27 mouse cellular contexts compared by ENCODE assay signal in genomic region chr7:130782501-130783050, GRCm38 (mm10). TPM values are rescaled to one million over a fixed set of nuclear protein-coding genes. Genes with fewer than 3 reads are reported as not detected.
A peak's percentile ranks its signal among the peaks of the same experiment; 100 is the strongest.
DNase-seq lines count a peak whose midpoint lies in the region; ATAC-seq and TF ChIP-seq lines count a peak whose summit lies in the region.
"Had no signal": no experiment of that assay in that cellular context is flagged by ENCODE, and none has a peak within 500 bp of the region (broad histone marks: within the 10 kb centered on the region; RNA-seq: fewer than 3 reads in every experiment).

No protein-coding gene starts in this region.

- ATAC-seq in midbrain, embryonic 11.5 days (ENCODE audit: low FRiP score): no peak
- no peak for ATAC-seq in midbrain, embryonic 13.5 days
- no peak for ATAC-seq in forebrain, embryonic 12.5 days (ENCODE audit: low FRiP score)
- ATAC-seq: forebrain, embryonic 13.5 days; forebrain, embryonic 16.5 days; hindbrain, embryonic 16.5 days; intestine, embryonic 15.5 days had no signal

- no peak overlapping the region for H3K9ac ChIP-seq in midbrain, embryonic 11.5 days (ENCODE audit: low read length)
- no peak overlapping the region for H3K9ac ChIP-seq in midbrain, embryonic 13.5 days (replicated peaks)
- no peak overlapping the region for H3K9ac ChIP-seq in forebrain, embryonic 12.5 days
- H3K9ac ChIP-seq: forebrain, embryonic 13.5 days; hindbrain, embryonic 13.5 days; intestine, embryonic 15.5 days had no signal

- peak; percentile 51 for DNase-seq in gastrocnemius, adult 2 months
- DNase-seq in gastrocnemius, postnatal 14 days: no peak
- DNase-seq in midbrain, embryonic 11.5 days (ENCODE audit: low spot score, missing footprints): peak; percentile 33
- peak; percentile 64 for DNase-seq in NIH3T3 (ENCODE audit: low read depth)
- no peak for DNase-seq in cerebellum, adult 11-12 months
- DNase-seq: adrenal gland, adult 2 months; adrenal gland, postnatal 14 days; cerebellum, adult 18-20 months; cerebellum, adult 9-10 months; cerebellum, postnatal 14 days; heart, postnatal 36 days; kidney, adult 11 months; kidney, adult 8-10 months had no signal

- 86% methylated on average over 5 of the region's 5 CpGs for WGBS in midbrain, embryonic 11.5 days
- 85% methylated on average over 5 of the region's 5 CpGs for WGBS in midbrain, embryonic 13.5 days
- WGBS in forebrain, embryonic 12.5 days: 90% methylated on average over 5 of the region's 5 CpGs

- H3K27ac ChIP-seq in gastrocnemius, adult 2 months: peak overlapping the region; percentile 78
- no peak overlapping the region for H3K27ac ChIP-seq in midbrain, embryonic 11.5 days (ENCODE audit: low read depth, low read length)
- H3K27ac ChIP-seq in midbrain, embryonic 13.5 days: no peak overlapping the region
- no peak overlapping the region for H3K27ac ChIP-seq in forebrain, embryonic 12.5 days
- H3K27ac ChIP-seq: forebrain, embryonic 13.5 days; hindbrain, embryonic 10.5 days; hindbrain, embryonic 13.5 days; intestine, embryonic 15.5 days had no signal

- no peaks in the 10 kb centered on the region for H3K9me3 ChIP-seq in midbrain, embryonic 11.5 days (ENCODE audit: control insufficient read depth, low read length)
- no peaks in the 10 kb centered on the region for H3K9me3 ChIP-seq in midbrain, embryonic 13.5 days
- H3K9me3 ChIP-seq in forebrain, embryonic 12.5 days: no peaks in the 10 kb centered on the region
- H3K9me3 ChIP-seq: forebrain, embryonic 13.5 days; hindbrain, embryonic 10.5 days; hindbrain, embryonic 13.5 days; intestine, embryonic 15.5 days had no signal

- H3K36me3 ChIP-seq in midbrain, embryonic 11.5 days (ENCODE audit: control insufficient read depth, insufficient read depth, low read length): no peaks in the 10 kb centered on the region
- no peaks in the 10 kb centered on the region for H3K36me3 ChIP-seq in midbrain, embryonic 13.5 days
- no peaks in the 10 kb centered on the region for H3K36me3 ChIP-seq in forebrain, embryonic 12.5 days (replicated peaks)
- H3K36me3 ChIP-seq: G1E; hindbrain, embryonic 10.5 days; hindbrain, embryonic 13.5 days; intestine, embryonic 15.5 days had no signal

- intact Hi-C loops in gastrocnemius, adult 2 months (cut with DNase I): no loop called here
- intact Hi-C loops in gastrocnemius, postnatal 14 days (cut with DNase I; ENCODE audit: low total_unique reads): loop anchor here (5.0 kb wide), 1 partner anchor 45 kb away; no protein-coding TSS in a partner anchor

- no peak overlapping the region for H3K4me2 ChIP-seq in midbrain, embryonic 11.5 days
- no peak overlapping the region for H3K4me2 ChIP-seq in midbrain, embryonic 13.5 days (replicated peaks)
- no peak overlapping the region for H3K4me2 ChIP-seq in forebrain, embryonic 12.5 days
- H3K4me2 ChIP-seq: forebrain, embryonic 13.5 days; heart, embryonic 11.5 days; hindbrain, embryonic 13.5 days; intestine, embryonic 15.5 days had no signal

- H3K27me3 ChIP-seq in midbrain, embryonic 11.5 days (ENCODE audit: control insufficient read depth, insufficient read depth, low read length): no peaks in the 10 kb centered on the region
- H3K27me3 ChIP-seq in midbrain, embryonic 13.5 days: no peaks in the 10 kb centered on the region
- no peaks in the 10 kb centered on the region for H3K27me3 ChIP-seq in forebrain, embryonic 12.5 days
- H3K27me3 ChIP-seq: forebrain, embryonic 13.5 days; hindbrain, embryonic 13.5 days; intestine, embryonic 15.5 days had no signal

- no peaks in the 10 kb centered on the region for H3K4me1 ChIP-seq in midbrain, embryonic 11.5 days (ENCODE audit: control insufficient read depth, insufficient read depth, low read length)
- H3K4me1 ChIP-seq in midbrain, embryonic 13.5 days (replicated peaks): 0 out of 2 replicates have a peak, but pooled peaks cover 3% of the 10 kb centered on the region
- H3K4me1 ChIP-seq in forebrain, embryonic 12.5 days: 0 out of 2 replicates have a peak, but pooled peaks cover 4% of the 10 kb centered on the region
- H3K4me1 ChIP-seq: forebrain, embryonic 13.5 days; hindbrain, embryonic 10.5 days; hindbrain, embryonic 13.5 days had no signal

- TF ChIP-seq CTCF in gastrocnemius, adult 2 months (IDR thresholded peaks at IDR 0.05): no peak

- no peak overlapping the region for H3K4me3 ChIP-seq in gastrocnemius, adult 2 months
- H3K4me3 ChIP-seq in midbrain, embryonic 11.5 days (ENCODE audit: low read depth, low read length): no peak overlapping the region
- H3K4me3 ChIP-seq in midbrain, embryonic 13.5 days (replicated peaks): no peak overlapping the region
- H3K4me3 ChIP-seq in forebrain, embryonic 12.5 days (replicated peaks): no peak overlapping the region
- H3K4me3 ChIP-seq: forebrain, embryonic 13.5 days; hindbrain, embryonic 10.5 days; hindbrain, embryonic 13.5 days; intestine, embryonic 15.5 days had no signal

RNA-seq across cellular contexts. Expression of gene Btbd16, which starts 8.7 kb away (rescaled TPM):
- not detected for total RNA-seq in gastrocnemius, adult 2 months (2021)
- under 1 TPM in 1 of 2 experiments, not detected in 1; 0.14 TPM for total RNA-seq in gastrocnemius, postnatal 14 days (2021)
- not detected in 2 replicates for polyA plus RNA-seq in midbrain, embryonic 11.5 days (2014; fragmentation: Nextera tagmentation; extraction: Ambion mirVana)
- not detected in 2 replicates for polyA plus RNA-seq in midbrain, embryonic 13.5 days (2015; fragmentation: Nextera tagmentation; extraction: Ambion mirVana)
- polyA plus RNA-seq in forebrain, embryonic 12.5 days (2016; fragmentation: Nextera tagmentation; extraction: Ambion mirVana): not detected in 2 replicates
- total RNA-seq: adrenal gland, adult 2 months; adrenal gland, postnatal 14 days; CH12.LX; heart, postnatal 36 days had no signal
- polyA plus RNA-seq: adrenal gland, adult 2 months; embryonic facial prominence, embryonic 11.5 days; embryonic facial prominence, embryonic 14.5 days; forebrain, embryonic 13.5 days; forebrain, embryonic 16.5 days; G1E; heart, embryonic 11.5 days; heart, embryonic 14.5 days; hindbrain, embryonic 10.5 days; hindbrain, embryonic 16.5 days had no signal

Comparison
In these comparisons a context has a peak if more than half of its experiments do, and no peak if none do; other contexts are left out.
1. DNase-seq: peak in gastrocnemius, adult 2 months (single experiment), midbrain, embryonic 11.5 days (single experiment) and NIH3T3 (single experiment); none in gastrocnemius, postnatal 14 days (single experiment) and cerebellum, adult 11-12 months (single experiment).